Mouse (Mus musculus): ENCODE results near the gene Smug1. TPM values are rescaled to one million over a fixed set of nuclear protein-coding genes. Genes with fewer than 3 reads are reported as not detected.

Smug1 gene
- 3.6 and 3.8 TPM in 2 replicates for polyA plus RNA-seq (2015; fragmentation: Nextera tagmentation; extraction: Ambion mirVana)

DNA sequence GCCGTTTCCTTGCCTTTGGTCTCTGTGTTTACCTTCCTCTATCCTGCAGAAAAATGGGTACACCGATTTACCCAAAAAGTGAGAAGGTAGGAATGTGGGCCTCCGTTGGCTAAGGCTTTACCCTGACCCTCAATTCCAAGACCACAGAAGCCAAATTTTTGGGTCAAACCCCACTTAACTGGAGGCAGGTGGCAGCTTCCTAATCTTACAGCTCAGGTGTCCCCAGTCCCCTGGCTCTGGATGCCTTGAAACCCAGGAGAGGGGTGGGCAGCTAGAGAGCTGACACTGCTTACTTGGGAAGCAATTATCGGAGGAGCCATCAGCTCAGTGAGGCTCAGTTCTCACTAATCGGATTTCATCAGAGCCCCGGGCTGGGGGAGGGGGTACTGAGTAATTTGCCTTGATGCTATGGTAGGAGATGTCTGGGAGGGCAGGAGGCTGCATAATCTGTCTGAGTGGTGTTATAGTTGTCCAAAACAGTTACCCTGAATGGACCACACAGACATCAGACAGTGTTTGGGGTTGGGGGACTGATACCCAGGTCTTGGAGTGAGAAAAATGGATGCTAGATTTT, at the start of gene Smug1:
Gene Smug1, minus strand, starts transcription at position 51 of the 574 bp plus-strand sequence.
- peaks cover 52% of the 10 kb centered on the region for H3K27me3 ChIP-seq (ENCODE audit: insufficient read depth, low read length)
- no peak within 1 kb of the TSS for H3K4me2 ChIP-seq (ENCODE audit: low read depth, low read length)
- no peak within 1 kb of the TSS for H3K9ac ChIP-seq (replicated peaks)
- H3K9me3 ChIP-seq (ENCODE audit: low read length), result no peaks in the 10 kb centered on the region
- no peak for ATAC-seq
- TF ChIP-seq EP300 (IDR thresholded peaks at IDR 0.05; ENCODE audit: low read depth), result no peak
- no peak for TF ChIP-seq CTCF (IDR thresholded peaks at IDR 0.05; ENCODE audit: low read depth)
- DNase-seq, result no peak
- no peak within 1 kb of the TSS for H3K27ac ChIP-seq (ENCODE audit: low read depth)
- no peaks in the 10 kb centered on the region for H3K36me3 ChIP-seq (replicated peaks; ENCODE audit: insufficient read depth, low read length)
- WGBS (ENCODE audit: insufficient replicate concordance), result 43% methylated on average over 6 of the region's 6 CpGs
- no peak within 1 kb of the TSS for H3K4me3 ChIP-seq (ENCODE audit: low read depth, low read length)
- peaks cover 32% of the 10 kb centered on the region for H3K4me1 ChIP-seq (ENCODE audit: insufficient read depth)

GRCm38 (mm10) chr15:103216052-103216451, 49.2 kb upstream of the Smug1 start:
- WGBS (ENCODE audit: insufficient replicate concordance), result 64% methylated on average over 2 of the region's 2 CpGs
- H3K9ac ChIP-seq (replicated peaks), result peak overlapping the region; percentile 49; the same call in 1 of the 2 replicates
- no peak for ATAC-seq

DNA sequence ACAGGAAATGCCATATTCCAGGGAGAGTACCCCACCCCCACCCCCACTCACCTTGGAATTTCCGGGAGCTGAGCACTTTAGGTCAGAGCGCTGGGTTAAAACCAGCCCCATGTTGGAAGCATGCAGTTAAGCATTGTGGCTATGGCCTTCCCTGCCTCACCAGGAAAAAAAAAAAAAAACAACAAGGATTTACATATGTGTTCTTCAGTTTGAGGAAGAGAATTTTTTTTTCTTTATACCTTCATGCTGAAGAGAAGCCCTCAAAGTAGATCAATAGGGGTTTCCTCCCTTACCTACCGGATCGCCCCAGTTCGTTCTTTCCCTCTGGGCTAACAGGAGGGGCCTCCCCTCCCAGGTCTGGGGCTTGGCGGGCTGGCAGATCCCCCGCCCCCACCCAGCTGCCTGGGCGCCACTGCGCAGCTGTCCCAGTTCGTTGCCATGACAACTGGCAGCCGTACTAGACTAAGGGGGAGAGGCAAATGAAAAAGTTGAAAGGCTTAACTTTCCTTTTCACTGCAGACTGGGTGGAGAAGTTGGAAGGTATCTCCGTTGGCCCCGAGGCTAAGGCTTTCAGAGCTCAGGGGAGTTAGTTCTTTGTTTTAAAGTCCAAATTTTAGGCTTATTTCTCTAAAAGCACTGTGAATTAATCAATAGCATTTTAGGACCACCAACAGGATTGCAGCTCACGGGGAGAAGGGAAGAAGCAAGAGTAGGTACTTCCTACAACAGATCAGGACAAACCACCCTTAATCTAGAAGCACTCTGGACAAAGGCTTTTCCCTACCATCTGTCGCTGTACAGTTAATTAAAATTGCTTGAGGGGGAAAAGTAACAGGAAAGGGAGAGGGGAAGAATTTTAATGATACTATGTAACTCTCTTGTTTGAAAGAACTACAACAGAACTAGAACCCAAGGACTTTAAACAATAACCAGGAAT, 48.3 kb upstream of the Smug1 start:
- Histone ChIP-seq H3K36me3 (replicated peaks; ENCODE audit: insufficient read depth, low read length) (peaks cover 27% of the 10 kb centered on the region), H3K4me3 (ENCODE audit: low read depth, low read length) (peak overlapping the region; percentile 50), H3K27me3 (ENCODE audit: insufficient read depth, low read length) (no peaks in the 10 kb centered on the region), H3K4me2 (ENCODE audit: low read depth, low read length) (peak overlapping the region; percentile 70), H3K4me1 (ENCODE audit: insufficient read depth) (peaks cover 12% of the 10 kb centered on the region), H3K9me3 (ENCODE audit: low read length) (no peaks in the 10 kb centered on the region), H3K27ac (ENCODE audit: low read depth) (peak overlapping the region; percentile 77), H3K9ac (replicated peaks) (peak overlapping the region; percentile 49)
- 9% methylated on average over 15 of the region's 15 CpGs for WGBS (ENCODE audit: insufficient replicate concordance)
- ATAC-seq, result peak; percentile 94
- TF ChIP-seq CTCF (IDR thresholded peaks at IDR 0.05; ENCODE audit: low read depth), result no peak
- DNase-seq, result peak; percentile 82

More at GRCm38 (mm10) chr15:103216052-103216451, 49.2 kb upstream of the Smug1 start:
- H3K9me3 ChIP-seq (ENCODE audit: low read length), result no peaks in the 10 kb centered on the region
- H3K27ac ChIP-seq (ENCODE audit: low read depth), result peak overlapping the region; percentile 77; the same call in 1 of the 2 replicates
- H3K4me1 ChIP-seq (ENCODE audit: insufficient read depth), result peaks cover 15% of the 10 kb centered on the region
- DNase-seq, result no peak
- no peak overlapping the region for H3K4me3 ChIP-seq (ENCODE audit: low read depth, low read length)
- H3K4me2 ChIP-seq (ENCODE audit: low read depth, low read length), result peak overlapping the region; percentile 70
- H3K27me3 ChIP-seq (ENCODE audit: insufficient read depth, low read length), result no peaks in the 10 kb centered on the region
- H3K36me3 ChIP-seq (replicated peaks; ENCODE audit: insufficient read depth, low read length), result peaks cover 19% of the 10 kb centered on the region
- TF ChIP-seq EP300 (IDR thresholded peaks at IDR 0.05; ENCODE audit: low read depth) (no peak), CTCF (IDR thresholded peaks at IDR 0.05; ENCODE audit: low read depth) (no peak)

- no peak for ATAC-seq
- no peak overlapping the region for H3K4me3 ChIP-seq (ENCODE audit: low read depth, low read length)
- peak overlapping the region; percentile 34; the same call in 1 of the 2 replicates for H3K27ac ChIP-seq (ENCODE audit: low read depth)
- WGBS (ENCODE audit: insufficient replicate concordance), result 68% methylated on average over 2 of the region's 2 CpGs
- no peak for DNase-seq
- H3K36me3 ChIP-seq (replicated peaks; ENCODE audit: insufficient read depth, low read length), result peaks cover 33% of the 10 kb centered on the region
- peak overlapping the region; percentile 55 for H3K4me2 ChIP-seq (ENCODE audit: low read depth, low read length)
- H3K9ac ChIP-seq (replicated peaks), result no peak overlapping the region
- TF ChIP-seq EP300 (IDR thresholded peaks at IDR 0.05; ENCODE audit: low read depth) (no peak), CTCF (IDR thresholded peaks at IDR 0.05; ENCODE audit: low read depth) (no peak)
- H3K9me3 ChIP-seq (ENCODE audit: low read length), result no peaks in the 10 kb centered on the region
- no peaks in the 10 kb centered on the region for H3K27me3 ChIP-seq (ENCODE audit: insufficient read depth, low read length)
- peaks cover 12% of the 10 kb centered on the region for H3K4me1 ChIP-seq (ENCODE audit: insufficient read depth)
These were observed 47.3 kb upstream of the Smug1 start for GRCm38 (mm10) chr15:103214149-103214548.

- no peak for ATAC-seq
- H3K4me3 ChIP-seq (ENCODE audit: low read depth, low read length), result no peak overlapping the region
These were observed 38.3 kb upstream of the Smug1 start for GRCm38 (mm10) chr15:103205156-103205555.

More at GRCm38 (mm10) chr15:103205156-103205555, 38.3 kb upstream of the Smug1 start:
- Histone ChIP-seq H3K9ac (replicated peaks) (no peak overlapping the region), H3K27ac (ENCODE audit: low read depth) (no peak overlapping the region), H3K4me1 (ENCODE audit: insufficient read depth) (peaks cover 2% of the 10 kb centered on the region; the same call in 1 of the 2 replicates), H3K36me3 (replicated peaks; ENCODE audit: insufficient read depth, low read length) (peaks cover 53% of the 10 kb centered on the region), H3K27me3 (ENCODE audit: insufficient read depth, low read length) (no peaks in the 10 kb centered on the region), H3K4me2 (ENCODE audit: low read depth, low read length) (no peak overlapping the region), H3K9me3 (ENCODE audit: low read length) (no peaks in the 10 kb centered on the region)
- 75% methylated on average over 2 of the region's 2 CpGs for WGBS (ENCODE audit: insufficient replicate concordance)
- TF ChIP-seq CTCF (IDR thresholded peaks at IDR 0.05; ENCODE audit: low read depth) (peak; percentile 53), EP300 (IDR thresholded peaks at IDR 0.05; ENCODE audit: low read depth) (no peak)
- no peak for DNase-seq
